Mouse (Mus musculus) liver, adult 2 months (tissue): ENCODE data around the gene Vmp1. TPM values are rescaled to one million over a fixed set of nuclear protein-coding genes. Genes with fewer than 3 reads are reported as not detected.
A peak's percentile ranks its signal among the peaks of the same experiment; 100 is the strongest.

Experiments used
- DNase-seq: peaks from one replicate; pipeline ENCODE4 v3.0.0-alpha.2; 2011; ENCODE audit warnings: low read depth, low spot score; ENCODE audit errors: extremely low read depth
- H3K27ac ChIP-seq: fragments of 200-500 bp; replicated peaks from 2 replicates; pipeline ENCODE4 v1.5.1; 2012; ENCODE audit warnings: low read depth, mild to moderate bottlenecking, control low read depth, inconsistent platforms, low read length; ENCODE audit not compliant: insufficient read depth
- H3K27me3 ChIP-seq: fragments of 200-500 bp; 2 replicates; pipeline ENCODE4 v1.6.1; 2012; ENCODE audit warnings: mild to moderate bottlenecking, moderate library complexity, low read length, inconsistent platforms; ENCODE audit not compliant: control insufficient read depth, insufficient read depth
- H3K36me3 ChIP-seq: fragments of 200-500 bp; 2 replicates; pipeline ENCODE4 v1.6.1; 2012; ENCODE audit warnings: low read length, inconsistent platforms; ENCODE audit not compliant: control insufficient read depth, insufficient read depth
- H3K4me1 ChIP-seq: fragments of 200-500 bp; 2 replicates; pipeline ENCODE4 v1.6.1; 2011; ENCODE audit warnings: low read length; ENCODE audit not compliant: control insufficient read depth, insufficient read depth
- H3K4me3 ChIP-seq: fragments of 200-500 bp; 2 replicates; pipeline ENCODE4 v1.5.1; 2011; ENCODE audit warnings: low read depth, mild to moderate bottlenecking, control low read depth, low read length, moderate library complexity; ENCODE audit not compliant: insufficient read depth
- H3K79me2 ChIP-seq: fragments of 200-500 bp; 2 replicates; pipeline ENCODE4 v1.6.1; 2012; ENCODE audit warnings: inconsistent platforms, mild to moderate bottlenecking, low read length, moderate library complexity; ENCODE audit not compliant: control insufficient read depth, insufficient read depth
- H3K9ac ChIP-seq: fragments of 200-500 bp; 2 replicates; pipeline ENCODE4 v1.6.1; 2012; ENCODE audit warnings: low read depth, mild to moderate bottlenecking, control low read depth, inconsistent platforms, low read length
- CTCF ChIP-seq: fragments of 200-500 bp; IDR thresholded peaks from 2 replicates; pipeline ENCODE4 v1.5.1; 2011; ENCODE audit warnings: low read depth, low read length, control low read depth
- POLR2A ChIP-seq: fragments of 200-500 bp; IDR thresholded peaks from 2 replicates; pipeline ENCODE4 v1.6.1; 2011; ENCODE audit warnings: low read length, control low read depth; ENCODE audit not compliant: insufficient read depth; ENCODE audit errors: extremely low read depth
- WGBS: fragments of 180-500 bp; shearing (Covaris S2); methylation state at CpG from one replicate; pipeline ENCODE4 v1.1.7; 2018; 5-methylcytosine and 5-hydroxymethylcytosine counted together
- polyA plus RNA-seq: library from polyadenylated mRNA; depleted of rRNA; stranded (reverse); fragments of >200 nt; gene quantifications from 2 replicates; pipeline ENCODE4 v1.2.3, GENCODE M21; 2012
- total RNA-seq: library from RNA; depleted of rRNA; stranded (reverse); fragments of >200 nt; gene quantifications from 2 replicates; pipeline ENCODE4 v1.2.3, GENCODE M21; 2014

The Vmp1 gene
- total and polyA plus RNA-seq, 2 experiments: 37.8 to 93.6 TPM

DNA sequence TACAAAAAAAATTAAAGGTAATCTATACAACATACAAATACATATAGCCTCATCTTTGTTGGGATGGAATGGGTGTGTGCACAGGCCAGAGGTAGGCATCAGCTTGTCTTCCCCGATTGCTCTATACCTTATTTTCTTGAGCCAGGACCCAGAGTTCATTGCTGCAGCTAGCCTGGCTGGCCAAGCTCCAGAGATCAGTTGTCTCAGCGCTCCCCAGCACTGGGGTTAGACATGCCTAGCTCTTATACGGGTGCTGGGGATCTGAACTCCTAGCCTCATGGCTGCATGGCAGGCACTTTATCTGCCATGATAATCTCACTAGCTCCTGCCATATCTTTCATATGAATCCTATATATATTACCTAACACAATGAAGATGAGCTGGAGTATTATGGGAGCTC lies 15.5 kb downstream of the Vmp1 start:
- Histone ChIP-seq H3K4me1 (peaks cover 7% of the 10 kb centered on the region; the same call in 1 of the 2 replicates), H3K27me3 (no peaks in the 10 kb centered on the region), H3K79me2 (peaks cover 20% of the 10 kb centered on the region; the same call in 1 of the 2 replicates), H3K27ac (no peak overlapping the region), H3K36me3 (peaks cover 18% of the 10 kb centered on the region), H3K9ac (no peak overlapping the region), H3K4me3 (no peak overlapping the region)
- TF ChIP-seq POLR2A (no peak), CTCF (no peak)
- 62% methylated on average over 3 of the region's 3 CpGs for WGBS
- no peak for DNase-seq

- no peak for DNase-seq
- Histone ChIP-seq H3K4me3 (no peak overlapping the region), H3K27ac (no peak overlapping the region), H3K4me1 (peaks cover 8% of the 10 kb centered on the region; the same call in 1 of the 2 replicates), H3K9ac (no peak overlapping the region), H3K27me3 (no peaks in the 10 kb centered on the region), H3K36me3 (peaks cover 20% of the 10 kb centered on the region), H3K79me2 (peaks cover 20% of the 10 kb centered on the region; the same call in 1 of the 2 replicates)
- WGBS: 81% methylated on average over 2 of the region's 2 CpGs
- no peak for TF ChIP-seq CTCF
- TF ChIP-seq POLR2A: no peak
Observed at GRCm38 (mm10) chr11:86667553-86667952, 16.1 kb downstream of the Vmp1 start.

DNA sequence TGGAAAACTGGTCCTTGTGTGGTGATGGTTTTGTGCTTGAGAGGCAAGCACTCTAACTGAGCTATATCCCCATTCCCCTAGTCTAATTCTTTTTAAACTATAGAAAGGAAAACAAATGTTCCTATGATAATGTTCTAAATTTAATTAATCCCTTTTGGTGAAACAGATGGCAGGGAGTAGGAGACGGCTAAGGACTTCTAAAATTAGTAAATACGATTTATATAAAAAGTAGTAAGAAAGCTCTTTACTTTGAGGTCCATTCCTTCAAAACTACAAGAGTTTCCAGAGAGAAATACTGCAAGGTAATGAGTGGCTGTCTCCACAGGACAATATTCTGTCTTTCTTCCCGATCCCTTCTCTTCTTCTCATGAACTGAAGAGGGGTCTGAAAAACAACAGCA lies 19.2 kb downstream of the Vmp1 start:
- no peak for TF ChIP-seq POLR2A
- no peak for TF ChIP-seq CTCF
- over 99% methylated on average over 3 of the region's 3 CpGs for WGBS
- Histone ChIP-seq H3K9ac (no peak overlapping the region), H3K79me2 (peaks cover 11% of the 10 kb centered on the region; the same call in 1 of the 2 replicates), H3K36me3 (peaks cover 36% of the 10 kb centered on the region), H3K4me1 (peaks cover 5% of the 10 kb centered on the region; the same call in 1 of the 2 replicates), H3K4me3 (no peak overlapping the region), H3K27me3 (no peaks in the 10 kb centered on the region), H3K27ac (no peak overlapping the region)
- no peak for DNase-seq

DNA sequence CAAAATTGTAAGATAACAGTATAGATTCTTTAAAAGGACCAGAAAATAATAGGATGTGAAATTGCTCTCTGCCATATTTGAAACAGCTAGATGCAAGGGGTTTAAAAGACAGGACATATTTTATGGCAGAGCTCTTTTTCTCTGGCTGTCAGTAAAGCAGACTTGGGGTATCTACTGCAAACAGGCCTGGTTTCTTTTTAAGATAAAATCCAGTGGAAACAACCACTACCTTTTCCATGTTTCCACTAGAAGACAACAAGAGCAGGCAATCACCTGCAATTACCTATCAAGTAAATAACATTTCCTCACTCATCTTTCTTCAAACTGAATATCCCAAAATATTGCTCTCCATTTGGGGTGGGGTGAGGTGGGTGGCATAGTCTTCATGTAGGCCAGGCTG lies 19.7 kb downstream of the Vmp1 start:
- peaks cover 7% of the 10 kb centered on the region; the same call in 1 of the 2 replicates for H3K79me2 ChIP-seq
- H3K27ac ChIP-seq: no peak overlapping the region
- H3K27me3 ChIP-seq: no peaks in the 10 kb centered on the region
- TF ChIP-seq CTCF: no peak
- TF ChIP-seq POLR2A: no peak
- H3K4me3 ChIP-seq: no peak overlapping the region
- peaks cover 40% of the 10 kb centered on the region for H3K36me3 ChIP-seq
- DNase-seq: no peak
- no peak overlapping the region for H3K9ac ChIP-seq
- H3K4me1 ChIP-seq: peaks cover 5% of the 10 kb centered on the region; the same call in 1 of the 2 replicates

- no peak overlapping the region for H3K9ac ChIP-seq
- no peaks in the 10 kb centered on the region for H3K27me3 ChIP-seq
- WGBS: 92% methylated on average over 8 of the region's 8 CpGs
- H3K4me1 ChIP-seq: peaks cover 5% of the 10 kb centered on the region; the same call in 1 of the 2 replicates
- no peak overlapping the region for H3K4me3 ChIP-seq
- H3K27ac ChIP-seq: no peak overlapping the region
- no peak for TF ChIP-seq CTCF
- TF ChIP-seq POLR2A: no peak
- H3K36me3 ChIP-seq: peaks cover 44% of the 10 kb centered on the region
- H3K79me2 ChIP-seq: peaks cover 5% of the 10 kb centered on the region; the same call in 1 of the 2 replicates
- DNase-seq: no peak
Observed at GRCm38 (mm10) chr11:86662986-86663895, 20.4 kb downstream of the Vmp1 start.

GRCm38 (mm10) chr11:86657863-86658262 lies 25.8 kb downstream of the Vmp1 start:
- no peak for TF ChIP-seq POLR2A
- TF ChIP-seq CTCF: no peak
- Histone ChIP-seq H3K4me1 (peaks cover 8% of the 10 kb centered on the region; the same call in 1 of the 2 replicates), H3K79me2 (no peaks in the 10 kb centered on the region; the same call in 1 of the 2 replicates), H3K36me3 (peaks cover 34% of the 10 kb centered on the region), H3K27ac (no peak overlapping the region), H3K27me3 (no peaks in the 10 kb centered on the region), H3K4me3 (no peak overlapping the region), H3K9ac (no peak overlapping the region)
- DNase-seq: peak; percentile 28
